Mouse (Mus musculus) heart, adult 2 months (tissue): ENCODE results near the gene Kpna2. TPM values are rescaled to one million over a fixed set of nuclear protein-coding genes. Genes with fewer than 3 reads are reported as not detected.
A peak's percentile ranks its signal among the peaks of the same experiment; 100 is the strongest.

Experiments used
- DNase-seq, 2 experiments: peaks; one replicate each; pipeline ENCODE4 v3.0.0; 2021
- H3K27ac ChIP-seq: fragments of 200-600 bp; 2 replicates; pipeline ENCODE4 v1.8.1; 2022
- H3K27me3 ChIP-seq: fragments of 200-500 bp; 2 replicates; pipeline ENCODE4 v1.6.1; 2012; ENCODE audit warnings: mild to moderate bottlenecking, low read length, inconsistent platforms, mixed read lengths; ENCODE audit not compliant: control insufficient read depth, insufficient read depth
- H3K36me3 ChIP-seq: fragments of 200-500 bp; 2 replicates; pipeline ENCODE4 v1.6.1; 2012; ENCODE audit warnings: low read length, inconsistent platforms; ENCODE audit not compliant: control insufficient read depth, insufficient read depth
- H3K4me1 ChIP-seq: fragments of 200-500 bp; 2 replicates; pipeline ENCODE4 v1.6.1; 2011; ENCODE audit warnings: low read length; ENCODE audit not compliant: control insufficient read depth, insufficient read depth
- H3K4me3 ChIP-seq: fragments of 200-600 bp; 2 replicates; pipeline ENCODE4 v1.8.1; 2022
- H3K79me2 ChIP-seq: fragments of 200-500 bp; replicated peaks from 2 replicates; pipeline ENCODE4 v1.6.1; 2012; ENCODE audit warnings: mild to moderate bottlenecking, inconsistent platforms, low read length, moderate library complexity, mixed read lengths; ENCODE audit not compliant: control insufficient read depth, insufficient read depth
- H3K9ac ChIP-seq: fragments of 200-500 bp; 2 replicates; pipeline ENCODE4 v1.6.1; 2012; ENCODE audit warnings: low read depth, mild to moderate bottlenecking, control low read depth, inconsistent platforms, low read length, mixed read lengths
- CTCF ChIP-seq: fragments of 200-600 bp; IDR thresholded peaks from 2 replicates; pipeline ENCODE4 v1.8.1; 2022; ENCODE audit warnings: antibody characterized with exemption, mild to moderate bottlenecking, moderate library complexity
- EP300 ChIP-seq: fragments of 200-500 bp; IDR thresholded peaks from 2 replicates; pipeline ENCODE4 v1.6.1; 2011; ENCODE audit warnings: low read depth, low read length, control low read depth; ENCODE audit not compliant: insufficient read depth
- POLR2A ChIP-seq: fragments of 200-500 bp; IDR thresholded peaks from 2 replicates; pipeline ENCODE4 v1.6.1; 2011; ENCODE audit warnings: mild to moderate bottlenecking, low read depth, low read length, control low read depth; ENCODE audit not compliant: insufficient read depth
- WGBS: fragments of 180-500 bp; shearing (Covaris S2); methylation state at CpG from one replicate; pipeline ENCODE4 v1.1.7; 2018; 5-methylcytosine and 5-hydroxymethylcytosine counted together
- intact Hi-C: fragments of 180-260 bp; cut with DNase I; formaldehyde crosslinking; loops from one replicate; pipeline ENCODE4 v1.15.1; 2025
- polyA plus RNA-seq: library from polyadenylated mRNA; depleted of rRNA; stranded (reverse); fragments of >200 nt; gene quantifications from 2 replicates; pipeline ENCODE4 v1.2.3, GENCODE M21; 2012
- total RNA-seq, 2 experiments: library from RNA; stranded (reverse); gene quantifications; 2 replicates each; pipeline ENCODE4 v1.2.3; 2021

Gene Kpna2
- total and polyA plus RNA-seq, 3 experiments: 19.5 to 62.9 (median 61.1) TPM

DNA sequence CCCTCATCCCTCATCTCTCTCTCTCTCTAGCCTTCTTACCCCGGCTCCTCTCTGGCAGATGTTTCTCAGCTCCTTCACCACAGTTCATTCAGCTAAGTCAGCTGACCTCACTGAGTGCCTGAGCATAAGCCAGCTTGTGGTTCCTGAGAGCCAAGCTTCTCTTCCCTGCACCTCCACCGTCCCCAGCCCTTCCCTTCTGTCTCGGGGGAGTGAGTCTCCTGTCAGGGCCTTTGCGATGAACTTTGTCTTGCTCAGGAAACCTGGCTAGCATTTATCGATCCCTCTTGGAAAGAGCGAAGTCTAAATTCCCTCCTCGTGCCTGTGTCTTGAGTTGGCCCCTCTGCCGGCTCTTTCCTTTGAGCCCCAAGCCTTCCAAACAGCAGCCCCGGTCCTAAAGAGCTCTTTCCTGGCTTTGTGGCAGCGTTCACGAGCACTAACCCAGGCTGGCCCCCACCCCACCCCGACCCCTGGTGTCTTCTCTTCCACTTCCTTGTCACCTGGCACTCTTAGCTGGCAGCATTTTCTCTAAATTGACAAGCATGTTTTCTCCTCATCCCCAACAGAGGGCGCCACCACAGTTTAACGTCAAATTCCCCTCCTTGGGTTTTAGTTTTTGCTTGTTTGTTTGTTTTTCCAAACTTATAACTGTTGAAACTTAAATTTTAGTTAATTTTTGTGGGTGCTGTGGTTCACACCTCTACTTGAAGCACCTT is 15.4 kb upstream of the Kpna2 start:
- Histone ChIP-seq H3K27me3 (no peaks in the 10 kb centered on the region), H3K79me2 (no peaks in the 10 kb centered on the region), H3K9ac (no peak overlapping the region), H3K4me1 (peaks cover 2% of the 10 kb centered on the region), H3K27ac (peak overlapping the region; percentile 29), H3K36me3 (no peaks in the 10 kb centered on the region), H3K4me3 (peak overlapping the region; percentile 25; the same call in 1 of the 2 replicates)
- intact Hi-C loops: no loop called here
- 28% methylated on average over 14 of the region's 14 CpGs for WGBS
- no peak for TF ChIP-seq POLR2A
- peak; percentile 65 for TF ChIP-seq CTCF
- DNase-seq: peak; percentile 38 to 43

DNA sequence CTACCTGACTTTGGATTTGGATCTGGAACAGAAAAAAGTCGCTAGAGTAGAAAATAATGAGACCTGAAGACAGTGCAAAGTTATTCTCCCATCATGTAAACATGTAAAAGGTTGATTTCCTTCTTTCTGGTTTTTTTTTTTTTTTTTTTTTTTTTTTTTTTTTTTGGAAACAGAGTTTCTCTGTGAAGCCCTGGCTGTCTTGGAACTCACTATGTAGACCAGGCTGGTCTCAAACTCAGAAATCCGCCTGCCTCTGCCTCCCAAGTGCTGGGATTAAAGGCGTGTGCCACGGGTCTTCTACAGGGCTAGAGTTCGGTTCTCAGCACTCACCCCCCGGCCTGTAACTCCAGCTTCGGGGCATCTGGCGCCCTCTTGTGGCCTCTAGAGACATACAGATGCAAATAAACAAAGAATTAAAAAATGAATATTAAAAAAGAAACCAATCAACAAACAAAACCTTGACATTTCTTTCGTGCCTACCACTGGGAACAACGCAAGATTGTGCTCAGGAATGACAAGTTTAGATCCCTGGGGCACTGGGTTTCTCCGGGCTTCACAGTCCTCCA is 14.8 kb upstream of the Kpna2 start:
- Histone ChIP-seq H3K9ac (no peak overlapping the region), H3K27ac (no peak overlapping the region), H3K4me1 (peaks cover 2% of the 10 kb centered on the region), H3K4me3 (no peak overlapping the region), H3K36me3 (no peaks in the 10 kb centered on the region), H3K79me2 (no peaks in the 10 kb centered on the region), H3K27me3 (no peaks in the 10 kb centered on the region)
- 78% methylated on average over 11 of the region's 11 CpGs for WGBS
- DNase-seq: no peak
- TF ChIP-seq POLR2A: no peak
- TF ChIP-seq EP300: no peak
- TF ChIP-seq CTCF: peak; percentile 40
- intact Hi-C loops: no loop called here

DNA sequence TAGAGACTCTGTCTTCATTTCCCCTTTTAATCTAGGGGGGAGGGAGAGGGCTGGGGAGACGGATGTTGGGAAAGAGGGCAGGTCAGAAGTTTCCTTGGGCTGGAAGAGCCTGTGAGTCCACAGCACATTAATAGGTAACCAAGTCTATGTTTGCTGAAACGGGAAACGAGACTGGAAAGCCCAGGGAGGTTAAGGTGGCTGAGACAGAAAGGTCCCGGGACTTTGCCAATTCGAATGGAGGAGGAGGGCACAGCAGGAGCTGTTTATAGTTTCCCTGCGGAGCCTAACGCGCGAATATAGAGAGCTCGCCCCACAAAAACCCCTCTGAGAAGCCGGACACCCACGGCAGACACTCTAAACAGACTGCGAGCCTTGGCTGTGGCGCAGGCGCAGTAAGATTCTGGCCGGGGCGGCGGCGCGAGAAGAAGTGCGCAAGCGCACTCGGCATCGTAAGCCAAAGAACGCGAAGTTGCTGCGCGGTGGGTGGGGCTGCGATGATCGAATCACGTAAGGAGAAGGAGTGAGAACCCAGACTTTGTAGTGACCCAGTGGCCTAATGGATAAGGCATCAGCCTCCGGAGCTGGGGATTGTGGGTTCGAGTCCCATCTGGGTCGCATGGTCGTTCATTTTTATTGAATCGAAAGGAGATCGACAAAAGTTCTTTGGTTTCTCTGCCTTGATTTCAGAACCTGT is 13.1 kb upstream of the Kpna2 start:
- no peak for TF ChIP-seq CTCF
- TF ChIP-seq EP300: peak; percentile 95
- peak; percentile 100 for TF ChIP-seq POLR2A
- H3K4me3 ChIP-seq: peak overlapping the region; percentile 76
- DNase-seq: peak; percentile 99
- WGBS: under 1% methylated on average over 37 of the region's 37 CpGs
- H3K36me3 ChIP-seq: no peaks in the 10 kb centered on the region
- no peaks in the 10 kb centered on the region for H3K79me2 ChIP-seq
- peaks cover 2% of the 10 kb centered on the region for H3K4me1 ChIP-seq
- intact Hi-C loops: loop anchor here (2.0 kb wide), 2 partner anchors 14 to 16 kb away; partner anchors contain the start of gene Kpna2
- H3K9ac ChIP-seq: peak overlapping the region; percentile 77
- no peaks in the 10 kb centered on the region for H3K27me3 ChIP-seq
- H3K27ac ChIP-seq: peak overlapping the region; percentile 97

DNA sequence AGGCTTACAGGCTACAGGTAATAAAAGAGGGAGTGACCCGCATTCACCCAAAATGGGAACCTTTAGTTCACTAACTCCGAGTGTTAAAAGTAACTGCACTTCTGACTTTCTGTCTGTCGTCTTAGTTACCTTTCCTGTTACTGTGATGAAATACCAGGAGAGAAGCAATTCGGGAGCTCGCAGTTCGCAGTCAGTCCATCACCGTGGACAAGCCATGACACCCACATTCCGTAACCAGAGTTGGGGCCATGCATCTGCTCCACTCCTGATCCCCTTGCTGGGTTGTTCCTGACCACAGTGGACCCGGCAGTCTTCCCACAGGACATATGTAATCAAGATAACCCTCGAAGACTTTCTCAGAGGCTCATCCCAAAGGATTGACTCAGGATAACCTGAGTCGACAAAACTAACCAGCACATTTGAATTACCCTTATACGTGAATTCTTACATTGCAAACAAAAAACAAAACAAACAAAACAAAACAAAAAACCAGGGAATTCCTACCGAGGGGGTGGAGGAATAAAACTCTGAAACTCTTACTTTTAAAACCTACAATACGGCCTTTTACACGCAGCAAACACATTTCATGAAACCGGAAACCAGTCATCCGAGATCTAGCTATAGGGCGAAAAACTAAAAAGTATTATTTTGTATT is 12.5 kb upstream of the Kpna2 start:
- Histone ChIP-seq H3K79me2 (no peaks in the 10 kb centered on the region), H3K27ac (peak overlapping the region; percentile 97), H3K36me3 (no peaks in the 10 kb centered on the region), H3K9ac (peak overlapping the region; percentile 77), H3K4me3 (peak overlapping the region; percentile 76), H3K27me3 (no peaks in the 10 kb centered on the region), H3K4me1 (peaks cover 2% of the 10 kb centered on the region)
- WGBS: 26% methylated on average over 18 of the region's 18 CpGs
- intact Hi-C loops: loop anchor here (2.0 kb wide), 2 partner anchors 13 to 17 kb away; partner anchors contain the start of gene Kpna2
- TF ChIP-seq POLR2A: no peak
- no peak for TF ChIP-seq EP300
- TF ChIP-seq CTCF: no peak
- DNase-seq: peak in 1 of 2 experiments; percentile 50

DNA sequence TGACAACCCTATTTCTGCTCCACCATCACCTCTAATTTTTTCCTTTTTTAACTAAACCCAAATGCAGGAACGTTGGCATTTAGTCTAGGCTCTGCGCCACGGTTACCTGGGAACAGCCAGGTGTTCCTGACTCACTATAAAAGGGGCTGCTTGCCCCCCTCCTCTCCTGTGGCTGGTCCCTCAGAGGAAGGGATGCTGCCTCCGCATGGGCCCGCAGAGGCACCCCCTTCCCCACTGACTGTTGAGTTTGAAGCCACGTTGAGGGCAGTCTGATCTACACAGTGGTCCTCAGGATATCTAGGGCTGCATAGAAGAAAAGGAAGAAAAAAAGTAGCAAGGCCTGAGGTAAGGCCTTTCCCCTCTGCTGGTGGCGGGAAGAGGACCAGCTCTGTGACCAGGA is 11.8 kb upstream of the Kpna2 start:
- no peak overlapping the region for H3K4me3 ChIP-seq
- peaks cover 2% of the 10 kb centered on the region for H3K4me1 ChIP-seq
- H3K27ac ChIP-seq: peak overlapping the region; percentile 97; the same call in 1 of the 2 replicates
- intact Hi-C loops: no loop called here
- WGBS: 87% methylated on average over 7 of the region's 7 CpGs
- H3K79me2 ChIP-seq: no peaks in the 10 kb centered on the region
- H3K9ac ChIP-seq: no peak overlapping the region
- no peaks in the 10 kb centered on the region for H3K36me3 ChIP-seq
- no peak for TF ChIP-seq CTCF
- no peak for TF ChIP-seq EP300
- TF ChIP-seq POLR2A: no peak
- no peak for DNase-seq
- H3K27me3 ChIP-seq: no peaks in the 10 kb centered on the region

DNA sequence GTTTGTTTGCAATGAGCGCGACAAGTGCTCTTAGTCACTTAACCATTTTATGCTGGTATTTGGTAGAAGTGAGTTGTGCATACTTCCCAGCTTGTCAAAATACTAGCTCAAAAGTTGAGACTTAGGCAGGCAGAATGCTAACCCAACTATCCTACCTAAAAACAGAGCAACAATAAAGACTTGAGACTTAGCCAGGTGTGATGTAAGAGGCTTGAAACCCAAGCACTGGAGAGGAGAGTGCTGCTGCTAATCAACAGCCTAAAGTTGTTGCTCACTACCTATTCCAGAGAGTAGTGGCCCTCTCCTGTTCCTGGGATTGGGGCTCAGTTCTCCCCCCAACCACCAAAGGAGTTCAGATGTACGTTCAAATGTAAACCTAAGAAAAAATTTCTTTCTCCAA is 11.1 kb upstream of the Kpna2 start:
- Histone ChIP-seq H3K27ac (no peak overlapping the region), H3K79me2 (no peaks in the 10 kb centered on the region), H3K27me3 (no peaks in the 10 kb centered on the region), H3K4me1 (peaks cover 2% of the 10 kb centered on the region), H3K36me3 (no peaks in the 10 kb centered on the region), H3K4me3 (no peak overlapping the region), H3K9ac (no peak overlapping the region)
- no peak for TF ChIP-seq EP300
- no peak for TF ChIP-seq CTCF
- TF ChIP-seq POLR2A: no peak
- intact Hi-C loops: no loop called here
- DNase-seq: no peak
- 97% methylated on average over 3 of the region's 3 CpGs for WGBS
